Mouse (Mus musculus) cortical plate, adult 2 months (tissue): ENCODE results near the gene Gm49393.

Experiments used
- CTCF ChIP-seq: fragments of 200-500 bp; IDR thresholded peaks from 2 replicates; pipeline ENCODE4 v1.5.1; 2011; ENCODE audit warnings: mild to moderate bottlenecking, control low read depth, low read length; ENCODE audit not compliant: insufficient read depth; ENCODE audit errors: extremely low read depth
- POLR2A ChIP-seq: fragments of 200-500 bp; IDR thresholded peaks from 2 replicates; pipeline ENCODE4 v1.6.1; 2011; ENCODE audit warnings: mild to moderate bottlenecking, low read length, control low read depth; ENCODE audit not compliant: insufficient read depth; ENCODE audit errors: extremely low read depth

GRCm38 (mm10) chr13:60820486-60821175 lies 114.8 kb downstream of the Gm49393 start:
- TF ChIP-seq CTCF (no peak), POLR2A (no peak)
